Mouse (Mus musculus): ENCODE results near the gene Asb11. TPM values are rescaled to one million over a fixed set of nuclear protein-coding genes. Genes with fewer than 3 reads are reported as not detected.

The Asb11 gene
- polyA plus RNA-seq, 1 experiment: 0.95 TPM

GRCm38 (mm10) chrX:164505709-164506498 is 69.1 kb downstream of the Asb11 start, which contains the start of gene Asb9:
Gene Asb9, plus strand, starts transcription at chrX:164506327.
- H3K27ac ChIP-seq (replicated peaks; ENCODE audit: low read depth, low read length): no peak within 1 kb of the TSS
- no peak within 1 kb of the TSS for H3K4me3 ChIP-seq (ENCODE audit: insufficient read depth, low read depth, low read length)
- H3K4me1 ChIP-seq (ENCODE audit: control insufficient read depth, insufficient read depth, insufficient read length, low read length): no peaks in the 10 kb centered on the region

DNA sequence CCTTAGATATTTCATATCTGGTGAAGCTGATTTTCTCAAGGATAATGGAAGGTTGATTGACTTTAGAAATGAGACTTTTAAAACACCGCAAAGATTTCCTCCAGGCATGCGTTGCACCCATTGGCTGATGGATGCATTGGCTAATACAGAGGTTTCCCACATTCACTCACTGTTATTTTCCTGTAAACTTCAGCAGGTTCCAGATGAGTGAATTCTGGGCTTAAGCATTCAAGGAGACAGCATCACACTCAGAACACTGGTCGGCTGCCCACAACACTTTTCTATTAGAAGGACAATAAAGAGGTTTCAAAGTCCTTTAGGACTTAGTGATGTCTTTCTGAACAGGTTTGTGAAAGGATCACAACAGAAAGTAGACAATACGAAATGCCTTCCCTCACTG is 70.3 kb downstream of the Asb11 start:
- H3K4me1 ChIP-seq (ENCODE audit: control insufficient read depth, insufficient read depth, insufficient read length, low read length): no peaks in the 10 kb centered on the region
- H3K4me3 ChIP-seq (ENCODE audit: insufficient read depth, low read depth, low read length): no peak overlapping the region
- no peak overlapping the region for H3K27ac ChIP-seq (replicated peaks; ENCODE audit: low read depth, low read length)

DNA sequence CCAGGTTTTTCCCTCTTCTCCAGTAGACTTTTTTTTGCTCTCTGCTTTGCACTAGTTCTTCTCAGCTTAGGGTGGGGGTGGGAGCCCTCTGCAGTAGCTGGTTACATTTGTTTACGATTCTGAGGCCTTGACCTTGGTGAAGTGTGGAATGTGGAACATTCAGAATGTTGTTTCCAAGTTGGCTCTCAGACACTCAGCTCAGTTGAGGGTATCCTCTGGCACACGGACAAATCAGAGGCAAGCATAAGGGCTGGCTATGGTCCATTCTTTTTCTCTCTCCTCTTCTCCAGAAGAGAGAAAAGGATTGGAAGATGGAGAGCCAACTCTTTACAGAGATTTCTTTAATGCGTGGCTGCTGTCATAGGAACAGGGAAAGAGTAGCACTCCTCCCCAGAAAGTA is 71.9 kb downstream of the Asb11 start:
- no peaks in the 10 kb centered on the region for H3K4me1 ChIP-seq (ENCODE audit: control insufficient read depth, insufficient read depth, insufficient read length, low read length)
- H3K27ac ChIP-seq (replicated peaks; ENCODE audit: low read depth, low read length): no peak overlapping the region
- no peak overlapping the region for H3K4me3 ChIP-seq (ENCODE audit: insufficient read depth, low read depth, low read length)

Other genes with a start within 250 kb of the Asb11 start
- gene Bmx, start 178.8 kb upstream of the Asb11 start, polyA plus RNA-seq (2012; ENCODE audit: insufficient read depth, insufficient read length, missing spikeins): 0.38 TPM in 1 of 2 replicates, not detected in the other
- 19.1 and 23.0 TPM in 2 replicates for gene Pir, start 167.6 kb upstream of the Asb11 start, polyA plus RNA-seq (2012; ENCODE audit: insufficient read depth, insufficient read length, missing spikeins)
- 5.1 and 5.9 TPM in 2 replicates for gene Vegfd, start 63.6 kb upstream of the Asb11 start, polyA plus RNA-seq (2012; ENCODE audit: insufficient read depth, insufficient read length, missing spikeins)
- 1.3 and 2.4 TPM in 2 replicates for gene Piga, start 17.2 kb upstream of the Asb11 start, polyA plus RNA-seq (2012; ENCODE audit: insufficient read depth, insufficient read length, missing spikeins)
- gene Asb9, start 69.3 kb downstream of the Asb11 start, polyA plus RNA-seq (2012; ENCODE audit: insufficient read depth, insufficient read length, missing spikeins): not detected in 2 replicates